Mouse (Mus musculus) hindbrain, embryonic 11.5 days (tissue): Measurements from ENCODE around the gene Bmp10. TPM values are rescaled to one million over a fixed set of nuclear protein-coding genes. Genes with fewer than 3 reads are reported as not detected.

Experiments
- ATAC-seq: fragments of 200-750 bp; cut with Nextera tagmentation; 2 replicates; pipeline ENCODE4 v1.8.0; 2017; ENCODE audit warnings: mild to moderate bottlenecking, moderate TSS enrichment, moderate library complexity; ENCODE audit not compliant: low FRiP score
- DNase-seq: peaks from one replicate; pipeline ENCODE4 v3.0.0-alpha.2; 2015; ENCODE audit warnings: low spot score
- H3K27ac ChIP-seq: fragments of 300-500 bp; sonication (generic); 2 replicates; pipeline ENCODE4 v1.5.1; 2014; ENCODE audit warnings: mild to moderate bottlenecking, low read depth, low read length
- H3K27me3 ChIP-seq: fragments of 300-500 bp; sonication (generic); 2 replicates; pipeline ENCODE4 v1.6.1; 2014; ENCODE audit warnings: mild to moderate bottlenecking, low read length, moderate library complexity, mixed read lengths; ENCODE audit not compliant: control insufficient read depth, insufficient read depth
- H3K36me3 ChIP-seq: fragments of 300-500 bp; sonication (generic); 2 replicates; pipeline ENCODE4 v1.6.1; 2014; ENCODE audit warnings: mild to moderate bottlenecking, low read length, moderate library complexity, mixed read lengths; ENCODE audit not compliant: control insufficient read depth, insufficient read depth
- H3K4me1 ChIP-seq: fragments of 300-500 bp; sonication (generic); replicated peaks from 2 replicates; pipeline ENCODE4 v1.6.1; 2014; ENCODE audit warnings: low read length, mixed read lengths; ENCODE audit not compliant: control insufficient read depth, insufficient read depth
- H3K4me2 ChIP-seq: fragments of 300-500 bp; sonication (generic); replicated peaks from 2 replicates; pipeline ENCODE4 v1.6.1; 2014; ENCODE audit warnings: mild to moderate bottlenecking, low read depth, low read length
- H3K4me3 ChIP-seq: fragments of 300-500 bp; sonication (generic); 2 replicates; pipeline ENCODE4 v1.5.1; 2014; ENCODE audit warnings: low read depth, low read length
- H3K9ac ChIP-seq: fragments of 300-500 bp; sonication (generic); 2 replicates; pipeline ENCODE4 v1.6.1; 2014; ENCODE audit warnings: low read depth, low read length
- H3K9me3 ChIP-seq: fragments of 300-500 bp; sonication (generic); 2 replicates; pipeline ENCODE4 v1.6.1; 2016; ENCODE audit warnings: low read length; ENCODE audit not compliant: control insufficient read depth
- WGBS: fragments of 180-500 bp; shearing (Covaris S2); extraction: QIAGEN DNeasy Blood & Tissue Kit; methylation state at CpG from one replicate; pipeline ENCODE4 v1.1.7; 2014; 5-methylcytosine and 5-hydroxymethylcytosine counted together
- polyA plus RNA-seq: library from polyadenylated mRNA; unstranded; fragments of >200 nt; fragmentation: Nextera tagmentation; extraction: Ambion mirVana; gene quantifications from 2 replicates; pipeline ENCODE4 v1.2.1, GENCODE M21; 2014

Bmp10 gene
- polyA plus RNA-seq, 1 experiment from 2014 or later = not detected

DNA sequence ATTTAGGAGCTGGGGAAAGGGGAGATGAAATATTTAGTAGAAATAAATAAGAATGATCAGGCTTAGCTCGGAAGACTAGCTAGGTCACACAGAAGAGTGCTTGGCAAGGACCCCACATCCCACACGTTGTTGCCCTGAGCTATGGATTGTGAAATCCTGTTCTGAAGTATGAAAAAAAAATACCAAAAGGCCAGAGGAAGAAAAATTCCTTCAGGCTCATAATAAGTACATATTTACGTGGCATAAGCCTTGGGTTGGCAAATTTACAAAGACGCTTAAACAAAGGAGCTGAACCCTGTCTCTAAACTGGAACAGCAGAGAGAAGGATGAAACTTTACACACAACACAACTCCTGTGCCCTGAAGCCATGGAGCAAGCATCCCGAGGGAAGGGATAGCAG lies 56.0 kb downstream of the Bmp10 start:
- H3K4me2 ChIP-seq = no peak overlapping the region
- no peak overlapping the region for H3K4me3 ChIP-seq
- H3K4me1 ChIP-seq = no peaks in the 10 kb centered on the region
- no peaks in the 10 kb centered on the region for H3K36me3 ChIP-seq
- H3K27ac ChIP-seq = no peak overlapping the region
- no peaks in the 10 kb centered on the region for H3K27me3 ChIP-seq
- no peak for DNase-seq
- no peaks in the 10 kb centered on the region for H3K9me3 ChIP-seq
- WGBS = 82% methylated on average over 5 of the region's 5 CpGs
- no peak overlapping the region for H3K9ac ChIP-seq
- no peak for ATAC-seq

Other genes with a start within 250 kb of the Bmp10 start
- 4.5 and 7.4 TPM in 2 replicates for gene Antxr1, start 93.2 kb upstream of the Bmp10 start, polyA plus RNA-seq
- gene Gkn1, start 78.1 kb upstream of the Bmp10 start, polyA plus RNA-seq = not detected in 2 replicates
- not detected in 2 replicates for gene Gkn2, start 55.6 kb upstream of the Bmp10 start, polyA plus RNA-seq
- gene Gkn3, start 40.1 kb upstream of the Bmp10 start, polyA plus RNA-seq = 0.29 TPM in 1 of 2 replicates, not detected in the other
- gene Arhgap25, start 104.3 kb downstream of the Bmp10 start, polyA plus RNA-seq = 2.6 and 3.2 TPM in 2 replicates
- 2.8 and 3.6 TPM in 2 replicates for gene Prokr1, start 161.7 kb downstream of the Bmp10 start, polyA plus RNA-seq
- gene Aplf, start 243.2 kb downstream of the Bmp10 start, polyA plus RNA-seq = 15.7 and 16.4 TPM in 2 replicates